Mouse (Mus musculus) brain, adult 10 weeks (tissue): ENCODE data around the gene Wnt1. TPM values are rescaled to one million over a fixed set of nuclear protein-coding genes. Genes with fewer than 3 reads are reported as not detected.

ENCODE experiments used
- polyA plus RNA-seq: library from polyadenylated mRNA; stranded (reverse); fragments of 350-450 nt; fragmentation: Illumina TruSeq; extraction: RNeasy Lipid Tissue Mini Kit (QIAGEN cat#74804); gene quantifications from one replicate; pipeline ENCODE4 v1.2.3, GENCODE M21; 2015; ENCODE audit warnings: low read depth, low replicate concordance

Gene Wnt1
- polyA plus RNA-seq: 0.18 TPM

DNA sequence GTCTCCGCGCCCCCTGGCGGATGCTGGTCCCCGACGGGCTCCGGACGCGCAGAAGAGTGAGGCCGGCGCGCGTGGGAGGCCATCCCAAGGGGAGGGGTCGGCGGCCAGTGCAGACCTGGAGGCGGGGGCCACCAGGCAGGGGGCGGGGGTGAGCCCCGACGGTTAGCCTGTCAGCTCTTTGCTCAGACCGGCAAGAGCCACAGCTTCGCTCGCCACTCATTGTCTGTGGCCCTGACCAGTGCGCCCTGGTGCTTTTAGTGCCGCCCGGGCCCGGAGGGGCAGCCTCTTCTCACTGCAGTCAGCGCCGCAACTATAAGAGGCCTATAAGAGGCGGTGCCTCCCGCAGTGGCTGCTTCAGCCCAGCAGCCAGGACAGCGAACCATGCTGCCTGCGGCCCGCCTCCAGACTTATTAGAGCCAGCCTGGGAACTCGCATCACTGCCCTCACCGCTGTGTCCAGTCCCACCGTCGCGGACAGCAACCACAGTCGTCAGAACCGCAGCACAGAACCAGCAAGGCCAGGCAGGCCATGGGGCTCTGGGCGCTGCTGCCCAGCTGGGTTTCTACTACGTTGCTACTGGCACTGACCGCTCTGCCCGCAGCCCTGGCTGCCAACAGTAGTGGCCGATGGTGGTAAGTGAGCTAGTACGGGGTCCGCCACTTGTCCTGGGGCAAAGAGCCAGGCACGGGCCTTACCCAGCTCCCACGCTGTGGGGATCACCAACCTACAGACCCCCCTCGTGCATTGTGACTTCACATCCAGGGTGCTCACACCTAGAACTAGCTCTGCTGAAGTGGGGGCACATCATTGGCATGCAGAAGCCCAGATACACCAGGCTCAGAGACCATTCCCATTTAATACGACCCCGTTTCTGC is at the start of gene Wnt1:
TSS of gene Wnt1 (plus strand) at position 197 of the 875 bp plus-strand sequence.

DNA sequence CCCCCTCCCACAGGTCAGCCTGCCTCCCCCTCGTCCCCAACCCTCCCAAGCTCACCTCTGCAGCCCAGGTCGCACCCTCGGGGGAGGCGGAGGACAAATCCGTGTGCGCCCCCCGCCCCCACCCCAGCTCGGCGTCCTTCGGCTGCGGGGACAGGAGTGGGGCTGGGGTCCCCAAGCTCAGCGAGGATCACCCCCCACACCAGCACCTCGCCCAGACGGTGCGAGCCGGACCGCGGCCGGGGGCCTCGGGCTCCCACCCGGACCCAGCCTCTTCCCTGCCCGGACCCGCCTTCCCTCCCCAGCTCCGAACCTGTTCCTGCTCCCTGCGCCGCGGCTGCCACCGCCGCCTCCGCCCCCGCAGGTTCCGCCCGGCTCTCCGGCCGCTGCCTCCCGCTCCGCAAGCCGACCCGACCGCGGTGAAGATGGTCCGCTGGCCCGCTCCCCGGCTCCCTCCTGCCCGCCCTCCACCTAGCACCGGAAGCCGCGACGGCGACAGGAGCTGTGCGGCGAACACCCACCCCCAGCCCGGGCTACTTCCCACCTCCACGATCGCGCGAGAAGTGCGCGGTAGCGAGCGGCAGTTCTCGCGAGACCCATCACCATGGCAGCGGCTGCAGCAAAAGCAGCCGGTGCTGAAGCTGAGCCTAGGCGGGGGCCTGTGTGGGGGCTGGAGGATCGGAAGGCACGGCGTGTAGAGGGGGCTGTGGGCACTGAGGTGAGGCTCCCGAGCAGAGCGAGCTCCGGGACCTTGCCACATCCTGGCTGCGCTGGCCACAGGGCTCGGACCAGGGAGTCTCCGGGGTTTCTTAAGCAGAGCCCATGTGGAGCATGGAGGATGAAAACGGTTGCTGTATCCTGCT is 26.8 kb upstream of the Wnt1 start, which contains the start of gene Arf3:
TSS of gene Arf3 (minus strand) at position 545 of the 860 bp plus-strand sequence.

DNA sequence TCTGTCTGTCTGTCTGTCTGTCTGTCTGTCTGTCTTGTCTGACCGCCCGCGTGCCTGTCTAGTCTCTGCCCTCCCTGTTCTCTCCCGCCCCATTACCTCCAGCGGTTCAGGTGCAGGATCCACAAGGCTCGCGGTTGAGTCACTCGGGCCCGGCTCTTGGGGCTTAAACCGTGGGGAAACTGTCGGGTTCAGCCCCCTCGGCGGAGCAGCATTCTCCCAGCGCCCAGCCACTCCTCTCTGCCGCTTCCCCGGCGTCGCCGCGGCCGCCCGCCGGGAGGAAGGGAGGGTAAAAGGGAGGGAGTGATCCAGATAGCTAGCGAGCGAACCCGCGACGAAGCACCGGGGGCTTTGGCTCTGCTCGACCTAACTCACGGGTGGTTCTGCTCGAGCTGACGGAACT is 11.9 kb upstream of the Wnt1 start, which contains the start of gene Wnt10b:
TSS of gene Wnt10b (minus strand) at position 389 of the 400 bp plus-strand sequence.

GRCm38 (mm10) chr15:98809390-98809789 is 19.7 kb downstream of the Wnt1 start, which contains the start of gene Ddn:
TSS of gene Ddn (minus strand) at chr15:98809490.

GRCm38 (mm10) chr15:98830736-98831683 is 41.4 kb downstream of the Wnt1 start, which contains the start of gene Prkag1:
TSS of gene Prkag1 (minus strand) at chr15:98831521.

Other genes starting within 250 kb of the Wnt1 start
- gene Ccnt1, start 218.9 kb upstream of the Wnt1 start, polyA plus RNA-seq: 24.5 TPM
- not detected for gene 4930415O20Rik, start 218.9 kb upstream of the Wnt1 start, polyA plus RNA-seq
- 31.7 TPM for gene Adcy6, start 179.8 kb upstream of the Wnt1 start, polyA plus RNA-seq
- 201 TPM for gene Cacnb3, start 159.0 kb upstream of the Wnt1 start, polyA plus RNA-seq
- gene Ddx23, start 127.0 kb upstream of the Wnt1 start, polyA plus RNA-seq: 52.9 TPM
- 30.1 TPM for gene Rnd1, start 112.4 kb upstream of the Wnt1 start, polyA plus RNA-seq
- 6.9 TPM for gene Ccdc65, start 81.7 kb upstream of the Wnt1 start, polyA plus RNA-seq
- gene Fkbp11, start 61.7 kb upstream of the Wnt1 start, polyA plus RNA-seq: 3.3 TPM
- gene Arf3, start 26.6 kb upstream of the Wnt1 start, polyA plus RNA-seq: 497 TPM
- gene Wnt10b, start 11.7 kb upstream of the Wnt1 start, polyA plus RNA-seq: 1.4 TPM
- 553 TPM for gene Ddn, start 19.6 kb downstream of the Wnt1 start, polyA plus RNA-seq
- 80.7 TPM for gene Prkag1, start 41.7 kb downstream of the Wnt1 start, polyA plus RNA-seq
- gene Kmt2d, start 81.3 kb downstream of the Wnt1 start, polyA plus RNA-seq: 21.3 TPM
- 15.3 TPM for gene Rhebl1, start 104.7 kb downstream of the Wnt1 start, polyA plus RNA-seq
- gene Dhh, start 108.7 kb downstream of the Wnt1 start, polyA plus RNA-seq: 0.10 TPM
- 12.2 TPM for gene Lmbr1l, start 128.4 kb downstream of the Wnt1 start, polyA plus RNA-seq
- 1,224 TPM for gene Tuba1b, start 144.7 kb downstream of the Wnt1 start, polyA plus RNA-seq
- not detected for gene Gm49450, start 163.7 kb downstream of the Wnt1 start, polyA plus RNA-seq
- 2,104 TPM for gene Tuba1a, start 163.8 kb downstream of the Wnt1 start, polyA plus RNA-seq
- gene Tuba1c, start 240.0 kb downstream of the Wnt1 start, polyA plus RNA-seq: 5.4 TPM